Mouse (Mus musculus) large intestine, adult 2 months (tissue): ENCODE data around the gene Kctd14. TPM values are rescaled to one million over a fixed set of nuclear protein-coding genes. Genes with fewer than 3 reads are reported as not detected.
A peak's percentile ranks its signal among the peaks of the same experiment; 100 is the strongest.
"Not testable (repeated sequence)": the region's sequence is repeated elsewhere in the genome, so short reads cannot be mapped to it uniquely, and the experiment has no call there.

ENCODE experiments used
- DNase-seq: peaks from one replicate; pipeline ENCODE4 v3.0.0-alpha.2; 2012; ENCODE audit warnings: low read depth, low spot score
- WGBS: fragments of 180-500 bp; shearing (Covaris S2); methylation state at CpG from one replicate; pipeline ENCODE4 v1.1.7; 2018; 5-methylcytosine and 5-hydroxymethylcytosine counted together
- polyA plus RNA-seq: library from polyadenylated mRNA; depleted of rRNA; stranded (reverse); fragments of >200 nt; gene quantifications from 2 replicates; pipeline ENCODE4 v1.2.3, GENCODE M21; 2012

Kctd14 gene
- polyA plus RNA-seq, 1 experiment: 5.0 TPM

DNA sequence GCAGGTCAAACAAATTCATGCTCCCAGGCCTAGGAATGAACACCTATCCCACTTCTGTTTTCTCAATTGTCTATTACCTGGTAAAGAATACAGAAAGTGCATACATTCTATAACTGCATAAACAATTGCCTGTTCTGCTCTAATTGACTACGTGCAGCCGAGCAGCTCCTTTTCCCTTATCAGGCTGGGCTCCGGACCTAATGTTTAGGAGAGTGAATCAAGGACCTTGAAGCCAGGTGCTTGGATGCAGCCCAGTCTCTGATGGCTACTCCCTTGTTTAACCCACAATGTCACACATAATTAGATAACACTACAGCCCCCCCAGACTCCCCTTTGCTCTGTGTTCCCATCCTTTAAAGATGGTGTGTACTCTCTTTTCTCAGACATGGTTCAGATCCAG, 17.6 kb upstream of the Kctd14 start:
- not testable (repeated sequence) for DNase-seq

DNA sequence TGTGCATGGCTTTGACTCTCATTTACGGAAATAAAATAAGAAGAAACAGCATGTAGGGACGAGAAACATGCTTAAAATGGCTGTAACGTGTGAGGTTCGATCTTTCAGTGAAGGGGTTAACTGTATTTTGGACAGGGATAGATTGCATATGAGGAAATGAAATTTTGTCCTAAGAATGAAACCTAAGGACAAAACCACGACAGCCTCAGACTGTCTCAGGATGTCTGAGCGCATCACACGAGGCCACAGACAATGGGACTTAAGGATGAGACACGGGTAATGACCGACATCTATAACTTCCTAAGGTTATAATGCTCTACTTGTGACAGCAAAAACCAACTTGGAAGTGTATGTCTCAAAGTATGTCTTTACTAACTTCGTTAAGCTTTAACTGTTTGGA, 16.6 kb upstream of the Kctd14 start:
- no peak for DNase-seq
- 82% methylated on average over 10 of the region's 10 CpGs for WGBS

More for the DNA sequence above, 17.6 kb upstream of the Kctd14 start:
- 29% methylated on average over 3 of the region's 3 CpGs for WGBS

DNA sequence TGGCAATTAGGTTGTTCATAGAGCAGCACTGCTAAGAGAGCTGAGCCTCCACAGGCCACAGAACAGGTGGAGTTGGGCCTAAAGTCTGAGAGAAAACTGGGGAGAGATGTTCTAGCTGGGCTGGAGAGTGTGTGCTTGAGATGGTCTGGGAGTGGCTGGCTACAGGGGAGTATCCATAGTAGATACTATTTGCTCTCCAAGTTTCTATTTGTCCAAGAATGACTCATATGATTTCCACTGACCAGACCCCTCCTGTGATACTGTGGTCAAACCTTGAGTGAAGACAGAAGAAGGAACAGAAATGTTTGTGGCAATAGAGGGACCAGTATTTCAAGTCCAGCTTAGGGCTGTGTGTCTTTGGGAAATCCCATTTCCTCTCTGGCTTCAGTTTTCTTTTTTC, 12.1 kb upstream of the Kctd14 start:
- no peak for DNase-seq

DNA sequence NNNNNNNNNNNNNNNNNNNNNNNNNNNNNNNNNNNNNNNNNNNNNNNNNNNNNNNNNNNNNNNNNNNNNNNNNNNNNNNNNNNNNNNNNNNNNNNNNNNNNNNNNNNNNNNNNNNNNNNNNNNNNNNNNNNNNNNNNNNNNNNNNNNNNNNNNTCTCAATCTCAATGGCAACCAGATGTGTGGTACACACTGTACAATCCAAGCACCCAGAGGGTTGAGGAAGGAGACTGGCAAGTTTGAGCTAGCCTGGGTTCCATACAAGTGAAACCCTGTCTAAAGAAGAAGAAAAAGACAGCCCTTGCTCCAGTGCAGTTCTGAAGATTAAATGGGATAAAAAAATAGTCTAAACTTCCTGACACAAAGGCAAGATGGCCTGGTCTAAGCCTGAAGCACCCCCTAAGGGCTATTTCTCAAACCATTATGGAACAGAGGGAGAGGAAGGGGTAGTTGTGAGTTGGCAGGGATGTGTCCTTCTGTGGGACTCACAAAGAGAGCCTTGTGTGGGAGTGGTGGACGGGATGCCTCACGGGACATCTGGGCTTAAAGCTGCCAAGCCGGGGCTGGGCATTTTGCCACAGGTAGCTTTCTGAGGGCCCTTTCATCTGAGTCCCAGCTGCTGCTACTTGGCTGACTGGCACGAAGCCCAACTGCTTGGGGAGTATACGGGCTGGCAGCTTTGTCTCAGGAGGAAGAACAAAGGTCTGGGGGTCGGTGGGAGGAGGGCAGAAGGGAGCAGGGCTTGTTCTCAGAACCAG, 4.8 kb upstream of the Kctd14 start:
- no peak for DNase-seq
- WGBS: 7% methylated on average over 6 of the region's 6 CpGs

DNA sequence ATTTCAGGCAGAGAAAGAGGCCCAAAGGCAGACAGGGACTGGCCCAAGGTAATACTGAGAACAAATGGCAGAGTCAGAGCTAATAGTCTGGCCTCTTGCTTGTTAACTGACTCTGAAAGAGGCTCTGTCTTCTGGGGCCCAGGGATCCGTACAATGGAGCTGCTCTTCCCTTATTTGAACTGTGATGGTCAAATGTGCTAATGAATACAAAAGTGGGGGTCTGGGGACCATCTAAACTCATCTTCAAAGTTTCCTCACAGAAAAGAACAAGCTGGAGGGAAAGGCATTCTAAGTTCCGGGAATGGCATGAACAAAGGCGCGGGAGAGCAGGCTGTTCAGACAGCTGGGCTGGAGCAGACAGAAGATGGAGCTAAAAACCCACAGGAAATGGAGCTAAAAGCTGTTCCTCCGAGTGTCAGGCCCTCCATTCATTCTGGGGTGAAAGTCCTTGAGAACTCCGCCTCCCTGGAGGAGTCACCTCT, 4.0 kb upstream of the Kctd14 start:
- no peak for DNase-seq
- WGBS: 16% methylated on average over 6 of the region's 6 CpGs

DNA sequence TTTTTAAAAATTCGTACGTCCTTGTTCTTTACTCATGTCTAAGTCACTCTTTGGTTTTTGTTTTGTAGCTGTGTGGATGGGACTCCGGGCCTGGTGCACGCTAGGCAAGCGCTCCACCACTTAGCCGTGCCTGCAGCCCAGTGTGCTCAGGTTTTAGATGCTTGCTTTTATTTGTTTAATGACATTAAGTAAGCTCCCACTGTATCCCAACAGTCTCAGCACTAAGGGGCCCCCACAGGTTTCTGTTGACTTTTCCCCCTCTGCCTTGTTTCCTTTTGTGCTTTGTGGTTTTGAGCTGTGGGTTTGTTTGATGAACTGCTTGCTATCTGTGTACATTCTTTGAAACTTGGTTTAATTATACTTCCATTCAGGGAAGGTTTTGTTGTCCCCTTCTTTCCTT, 1.1 kb downstream of the Kctd14 start:
- WGBS: 74% methylated on average over 6 of the region's 6 CpGs
- no peak for DNase-seq

DNA sequence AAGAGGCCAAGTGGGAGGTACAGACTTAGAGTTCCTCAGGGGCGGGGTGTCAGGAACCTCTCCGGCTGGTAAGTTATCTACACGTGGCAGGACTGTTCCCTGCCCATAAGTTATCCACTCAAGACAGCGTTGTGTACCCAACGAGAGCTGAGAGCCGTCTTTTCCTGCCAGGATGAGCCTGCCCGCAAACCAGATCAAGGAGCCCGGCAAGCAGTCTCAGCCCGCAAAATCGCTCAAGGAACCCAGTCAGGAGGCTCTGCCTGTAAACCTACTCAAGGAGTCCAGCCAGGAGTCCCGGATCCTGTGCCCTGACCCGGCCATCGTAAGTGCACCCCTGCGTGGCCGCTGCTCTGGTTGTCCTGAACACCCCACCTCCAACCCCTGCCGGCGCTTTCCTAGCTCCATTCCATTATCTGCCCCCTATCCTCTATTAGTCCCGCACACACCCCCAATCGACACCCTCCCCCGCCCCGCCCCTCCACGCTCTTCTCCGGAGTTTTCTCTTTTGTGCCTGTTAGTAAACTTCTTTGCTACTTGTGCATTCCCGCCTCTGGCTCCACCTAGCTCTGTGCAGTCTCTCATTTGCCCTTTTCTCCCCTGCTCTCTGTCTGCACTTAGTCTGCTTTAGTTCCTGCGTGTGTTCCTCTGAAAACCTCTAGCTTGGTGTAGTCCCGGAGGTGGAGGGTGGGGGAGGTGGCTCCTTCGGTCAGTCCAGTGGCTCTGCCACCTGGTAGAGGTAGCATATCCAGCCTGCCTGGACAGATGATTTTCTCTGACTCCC, 2.2 kb downstream of the Kctd14 start:
- no peak for DNase-seq
- WGBS: 2% methylated on average over 27 of the region's 27 CpGs

DNA sequence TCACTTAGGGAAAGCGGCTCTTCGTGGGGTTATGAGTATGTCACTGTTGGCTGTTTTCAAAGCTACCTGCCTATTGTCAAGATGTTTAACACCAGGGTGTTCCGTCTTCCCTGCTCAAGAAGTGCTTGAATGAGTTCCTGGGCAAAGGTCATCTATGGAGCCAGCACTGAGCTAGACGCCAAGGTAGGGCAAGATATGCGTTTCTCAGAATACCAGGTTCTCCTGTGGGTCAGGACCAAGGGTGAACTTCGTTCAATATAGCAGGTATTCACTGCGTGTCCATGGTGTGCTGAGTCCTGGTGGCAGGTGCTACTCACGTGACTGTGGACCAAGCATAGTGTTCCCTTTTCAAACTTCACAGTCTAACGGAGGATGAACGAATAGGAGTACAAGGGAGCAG, 3.7 kb downstream of the Kctd14 start:
- 64% methylated on average over 10 of the region's 10 CpGs for WGBS
- DNase-seq: peak; percentile 29

DNA sequence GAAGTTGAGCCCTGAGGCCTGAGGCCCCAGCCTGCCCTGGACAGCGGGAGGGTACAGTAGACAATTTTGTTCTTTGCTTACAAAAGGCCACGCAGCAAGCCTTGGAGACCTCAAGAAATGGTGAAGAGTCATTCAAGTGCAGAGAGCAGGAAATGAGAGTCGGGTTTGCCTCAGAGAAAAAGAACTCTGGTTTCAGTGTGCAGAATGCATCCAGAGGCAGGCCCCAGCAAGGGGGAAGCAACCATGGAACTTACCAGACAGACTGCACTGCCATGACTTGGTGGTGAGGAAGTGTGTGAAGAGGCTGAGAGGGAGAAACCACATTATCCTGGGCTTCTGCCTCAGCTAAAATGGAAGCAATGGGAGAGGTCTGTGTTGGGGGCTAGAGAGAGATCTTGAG, 4.5 kb downstream of the Kctd14 start:
- DNase-seq: no peak

DNA sequence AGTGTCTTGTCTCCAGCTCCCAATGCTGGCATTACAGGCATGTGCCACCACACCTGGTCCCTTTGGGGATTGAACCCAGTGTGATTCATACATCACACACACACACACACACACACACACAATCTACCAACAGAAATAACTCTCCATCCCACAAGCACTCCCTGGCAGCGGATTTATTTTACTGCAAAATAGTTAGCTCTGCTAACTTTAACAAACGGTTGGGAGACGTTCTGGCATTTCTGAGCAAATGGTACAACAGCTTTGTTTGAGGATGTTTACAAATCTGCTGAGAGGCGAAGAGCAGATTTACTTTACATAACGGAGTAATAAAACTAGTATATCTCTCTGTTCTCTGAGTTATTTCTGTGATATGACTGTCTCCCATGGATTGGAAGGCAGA, 21.9 kb downstream of the Kctd14 start:
- 38% methylated on average over 5 of the region's 5 CpGs for WGBS
- DNase-seq: no peak

More for the DNA sequence above, 4.5 kb downstream of the Kctd14 start:
- WGBS: 76% methylated on average over 3 of the region's 3 CpGs

DNA sequence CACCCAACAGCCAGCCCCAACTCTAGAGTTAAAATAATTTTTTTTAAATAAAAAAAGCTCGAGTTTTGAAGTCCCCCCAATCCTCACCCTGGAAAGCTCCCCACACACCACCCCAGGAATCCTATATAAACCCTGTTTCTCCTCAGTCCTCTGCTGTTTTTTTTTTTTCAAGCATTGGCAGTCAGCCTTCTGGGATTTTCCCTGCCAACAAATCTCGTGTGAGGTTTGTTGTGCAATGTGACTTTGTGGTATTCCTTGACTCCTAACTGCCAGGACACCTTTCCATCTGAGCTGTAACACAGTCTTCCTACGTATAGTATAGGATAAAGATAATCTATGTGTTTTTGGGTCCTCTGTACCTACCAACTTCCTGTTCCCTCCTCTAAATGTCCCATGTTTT, 28.2 kb downstream of the Kctd14 start:
- no peak for DNase-seq
- 31% methylated on average over 3 of the region's 3 CpGs for WGBS

DNA sequence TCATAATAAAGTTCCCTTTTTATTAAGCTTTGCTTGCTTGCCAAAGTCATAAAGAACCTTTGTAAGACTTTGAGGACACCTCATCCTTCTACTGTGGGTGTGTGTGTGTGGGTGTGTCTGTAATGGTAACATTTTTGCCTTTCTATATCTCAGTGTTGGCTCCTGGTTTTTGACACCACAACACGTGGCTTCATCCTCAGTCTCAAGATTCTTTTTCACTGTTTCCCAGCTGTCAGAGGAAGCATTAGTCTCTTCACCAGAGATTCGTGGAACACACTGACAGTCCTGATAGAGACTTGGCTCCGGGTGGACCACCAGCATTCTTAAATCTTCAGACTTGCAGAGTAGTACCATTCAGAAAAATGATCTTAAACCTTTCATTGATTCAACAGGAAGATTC, 29.2 kb downstream of the Kctd14 start:
- WGBS: 11% methylated on average over 3 of the region's 3 CpGs
- peak; percentile 7 for DNase-seq

DNA sequence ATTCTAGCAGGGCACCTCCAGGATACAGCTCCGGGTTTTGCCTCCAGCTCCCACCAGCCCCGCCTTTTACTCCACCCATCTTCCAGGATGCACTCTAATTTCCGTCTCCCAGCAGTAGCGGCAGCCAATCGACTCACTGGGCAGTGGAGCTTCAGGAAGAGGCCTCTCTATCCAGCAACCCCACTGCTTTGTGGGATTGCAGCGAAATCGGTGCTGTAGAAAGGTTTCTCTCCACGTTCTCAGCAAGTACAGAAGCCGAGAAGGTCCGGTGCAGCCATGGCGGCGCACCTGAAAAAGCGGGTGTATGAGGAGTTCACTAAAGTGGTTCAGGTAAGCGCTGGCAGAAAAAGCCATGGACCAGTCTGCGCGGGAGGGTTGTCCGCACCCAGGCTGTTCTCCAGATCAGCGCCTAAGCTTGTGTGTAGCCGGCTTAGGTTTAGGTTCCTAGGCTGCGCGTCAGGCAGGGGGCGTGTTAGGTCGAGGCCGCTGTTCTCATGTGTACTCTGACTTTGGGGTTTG, 29.8 kb downstream of the Kctd14 start, which contains the start of gene Ints4:
TSS of gene Ints4 (plus strand) at position 136 of the 519 bp plus-strand sequence.
- under 1% methylated on average over 24 of the region's 24 CpGs for WGBS
- peak; percentile 94 for DNase-seq

DNA sequence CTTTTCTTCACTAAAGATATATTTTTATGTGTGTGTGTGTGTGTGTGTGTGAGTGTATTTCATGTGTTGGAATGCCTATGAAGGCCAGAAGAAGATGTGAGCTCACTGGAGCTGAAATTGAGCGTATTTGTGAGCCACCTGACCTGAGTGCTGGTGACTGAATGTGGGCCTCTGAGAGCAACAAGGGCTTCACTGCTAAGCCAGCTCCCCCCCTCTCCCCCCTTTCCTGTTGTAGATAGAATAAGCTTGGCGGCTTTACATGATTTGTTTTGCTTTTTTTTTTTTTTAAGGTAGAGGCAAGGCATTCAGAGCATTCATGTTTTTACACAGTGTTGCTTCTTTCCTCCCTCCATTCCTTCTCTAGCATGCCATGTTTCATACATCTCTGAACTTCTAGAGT, 32.3 kb downstream of the Kctd14 start:
- no peak for DNase-seq
- WGBS: 78% methylated on average over 2 of the region's 2 CpGs

DNA sequence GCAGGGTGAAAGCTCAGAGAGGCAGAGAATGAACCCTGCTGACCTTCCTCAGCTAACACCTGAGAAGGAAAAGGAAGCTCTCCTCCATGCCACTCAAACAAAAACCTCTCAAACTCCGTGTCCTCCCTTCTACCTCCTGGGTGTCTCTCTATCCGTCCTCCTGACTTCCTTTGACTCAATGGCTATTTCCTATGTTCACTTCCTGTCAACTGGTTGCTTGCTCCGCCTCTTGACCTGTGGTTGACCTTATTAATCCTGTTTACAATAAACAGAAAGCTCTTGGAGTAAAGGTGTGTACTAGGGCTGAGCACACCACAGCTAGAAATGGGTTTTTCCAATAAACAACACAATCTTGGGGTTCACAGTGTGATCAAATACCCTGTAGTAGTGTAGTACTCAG, 40.0 kb downstream of the Kctd14 start:
- 71% methylated on average over 3 of the region's 3 CpGs for WGBS
- DNase-seq: no peak

DNA sequence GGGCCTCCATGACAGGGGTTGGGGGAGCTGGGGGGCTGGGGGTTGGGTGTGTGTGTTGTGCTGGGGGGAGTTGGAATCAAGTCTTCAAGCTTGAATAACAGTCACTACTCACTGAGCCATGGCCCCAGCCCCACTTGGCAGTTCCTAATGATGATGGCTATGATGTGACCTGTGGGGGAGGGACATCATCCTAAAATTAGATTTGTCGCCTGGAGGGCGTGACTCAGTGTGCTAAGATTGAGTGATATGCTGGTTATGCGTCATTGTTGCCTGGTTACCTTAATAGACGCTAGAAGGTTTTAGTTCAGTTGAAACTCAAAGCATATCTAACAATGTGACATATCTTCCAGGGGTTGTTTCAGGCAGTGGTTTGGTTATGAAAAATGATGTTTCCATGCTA, 41.3 kb downstream of the Kctd14 start:
- no peak for DNase-seq
- WGBS: 78% methylated on average over 4 of the region's 4 CpGs

DNA sequence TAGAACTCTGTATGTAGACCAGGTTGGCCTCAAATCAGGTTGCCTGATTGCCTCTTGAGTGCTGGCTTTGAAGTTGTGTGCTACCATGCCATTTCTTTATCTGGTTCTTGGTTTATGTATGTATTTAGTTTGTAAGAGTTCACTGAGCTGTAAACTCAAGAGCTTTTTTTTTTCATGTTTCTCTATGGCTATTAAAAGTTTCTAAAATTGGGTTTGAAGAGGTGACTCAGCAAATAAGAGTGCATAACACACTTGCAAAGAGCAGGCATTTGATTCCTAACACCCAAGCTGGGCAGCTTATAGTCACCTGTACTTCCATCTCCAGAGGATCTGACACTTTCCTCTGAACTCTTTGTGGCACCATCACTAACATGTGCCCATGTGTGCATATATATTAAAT, 43.9 kb downstream of the Kctd14 start:
- DNase-seq: no peak

DNA sequence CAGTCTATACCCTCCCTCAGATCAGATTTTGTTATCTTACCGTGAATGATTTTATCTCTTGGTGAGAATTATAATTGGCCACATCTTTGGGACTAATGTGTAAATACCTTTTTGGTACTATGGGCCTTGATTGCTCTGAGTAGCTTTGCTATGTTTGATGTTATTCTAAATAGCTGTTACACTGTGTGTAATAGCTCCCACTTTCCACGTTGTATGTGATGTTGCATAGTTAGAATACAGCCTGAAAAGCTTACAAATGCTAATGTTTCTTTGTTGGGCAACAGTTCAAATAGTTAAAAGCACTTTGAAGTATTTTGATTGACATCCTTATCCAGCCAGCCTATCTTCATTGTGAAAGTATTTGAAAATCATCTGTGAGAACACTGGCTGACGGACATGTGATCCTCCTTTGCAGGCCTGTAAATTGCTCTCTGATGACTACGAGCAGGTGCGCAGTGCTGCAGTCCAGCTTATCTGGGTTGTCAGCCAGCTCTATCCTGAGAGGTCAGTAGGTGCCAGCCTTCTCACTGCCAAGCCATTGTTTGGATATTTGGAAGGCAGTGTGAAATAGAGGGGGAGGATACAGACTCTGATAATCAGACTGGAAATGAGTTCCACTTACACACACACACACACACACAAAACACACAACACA, 49.6 kb downstream of the Kctd14 start:
- no peak for DNase-seq
- WGBS: 56% methylated on average over 5 of the region's 5 CpGs
